Mouse (Mus musculus) fat pad, adult 2 months (tissue): Measurements from ENCODE around the gene Bglap.
"Not testable (repeated sequence)": the region's sequence is repeated elsewhere in the genome, so short reads cannot be mapped to it uniquely, and the experiment has no call there.

Experiments used
- DNase-seq: peaks from one replicate; pipeline ENCODE4 v3.0.0-alpha.2; 2011; ENCODE audit warnings: low read depth, low spot score; ENCODE audit errors: extremely low read depth

The Bglap gene

DNA sequence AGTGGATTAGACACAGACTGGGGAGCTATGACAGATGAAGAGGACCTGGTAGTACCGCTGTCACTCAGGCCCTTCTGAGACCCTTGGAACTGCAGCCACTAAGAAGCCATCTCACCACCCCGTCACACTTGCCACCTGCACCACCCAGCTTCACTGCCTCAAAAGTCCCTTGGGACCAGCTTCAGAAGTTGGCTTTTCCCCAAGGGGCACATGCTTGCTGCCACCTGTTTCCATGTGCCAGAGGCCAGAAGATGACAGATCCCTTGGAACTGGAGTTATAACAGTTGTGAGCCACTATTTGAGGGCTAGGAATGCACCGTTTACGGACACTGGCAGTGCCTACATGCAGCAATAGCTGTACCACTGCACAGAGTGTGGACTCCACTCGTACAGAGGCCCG is 11.0 kb upstream of the Bglap start:
- no peak for DNase-seq

DNA sequence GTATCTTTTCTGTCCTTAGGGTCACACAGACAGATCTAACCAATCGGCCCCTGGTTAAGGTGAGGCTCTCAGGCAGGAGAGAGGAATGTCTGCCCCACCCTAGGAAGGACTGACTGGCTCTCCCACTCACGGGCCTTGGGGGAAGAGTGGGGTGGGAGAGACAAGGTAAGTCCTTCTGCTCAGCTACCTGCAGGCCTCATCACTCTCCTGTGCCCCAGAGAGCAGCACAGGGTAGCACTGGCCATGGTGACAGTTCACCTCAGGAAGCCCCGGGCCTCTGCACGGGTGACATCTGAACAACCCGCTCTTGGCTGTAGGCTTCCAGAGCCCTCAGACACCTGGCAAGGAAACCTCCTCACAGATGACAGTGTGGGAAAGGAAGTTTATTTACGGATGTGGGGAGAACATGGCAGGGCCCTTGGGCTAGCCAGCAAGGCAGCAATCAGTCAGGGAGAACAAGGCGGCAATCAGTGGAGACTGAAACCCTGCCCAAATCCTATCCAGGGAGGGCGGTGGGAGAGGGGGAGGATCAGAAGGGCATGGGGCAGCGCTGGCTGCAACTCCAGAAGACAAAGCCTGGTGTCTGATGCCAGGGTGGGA is 9.6 kb upstream of the Bglap start:
- DNase-seq = no peak

DNA sequence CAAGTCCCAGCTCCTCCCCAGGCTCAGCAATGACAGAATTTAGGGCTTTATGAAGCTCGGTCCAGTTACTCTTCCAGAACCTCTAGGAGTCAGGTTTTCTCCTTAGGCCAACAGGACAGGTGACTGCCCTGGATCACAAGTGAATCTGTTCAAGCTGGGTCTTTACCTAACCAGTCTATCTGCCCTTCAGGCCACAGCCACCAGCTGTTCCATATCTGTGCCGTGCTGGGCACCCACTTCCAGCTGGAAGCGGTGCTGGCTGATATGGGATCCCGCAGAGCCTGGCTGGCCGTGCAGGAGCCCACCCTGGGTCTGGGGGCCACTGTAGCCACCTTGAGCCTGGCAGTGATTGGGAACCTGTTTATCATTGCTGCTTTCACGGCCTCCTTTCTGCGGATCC is 1.9 kb downstream of the Bglap start:
- DNase-seq = not testable (repeated sequence)

DNA sequence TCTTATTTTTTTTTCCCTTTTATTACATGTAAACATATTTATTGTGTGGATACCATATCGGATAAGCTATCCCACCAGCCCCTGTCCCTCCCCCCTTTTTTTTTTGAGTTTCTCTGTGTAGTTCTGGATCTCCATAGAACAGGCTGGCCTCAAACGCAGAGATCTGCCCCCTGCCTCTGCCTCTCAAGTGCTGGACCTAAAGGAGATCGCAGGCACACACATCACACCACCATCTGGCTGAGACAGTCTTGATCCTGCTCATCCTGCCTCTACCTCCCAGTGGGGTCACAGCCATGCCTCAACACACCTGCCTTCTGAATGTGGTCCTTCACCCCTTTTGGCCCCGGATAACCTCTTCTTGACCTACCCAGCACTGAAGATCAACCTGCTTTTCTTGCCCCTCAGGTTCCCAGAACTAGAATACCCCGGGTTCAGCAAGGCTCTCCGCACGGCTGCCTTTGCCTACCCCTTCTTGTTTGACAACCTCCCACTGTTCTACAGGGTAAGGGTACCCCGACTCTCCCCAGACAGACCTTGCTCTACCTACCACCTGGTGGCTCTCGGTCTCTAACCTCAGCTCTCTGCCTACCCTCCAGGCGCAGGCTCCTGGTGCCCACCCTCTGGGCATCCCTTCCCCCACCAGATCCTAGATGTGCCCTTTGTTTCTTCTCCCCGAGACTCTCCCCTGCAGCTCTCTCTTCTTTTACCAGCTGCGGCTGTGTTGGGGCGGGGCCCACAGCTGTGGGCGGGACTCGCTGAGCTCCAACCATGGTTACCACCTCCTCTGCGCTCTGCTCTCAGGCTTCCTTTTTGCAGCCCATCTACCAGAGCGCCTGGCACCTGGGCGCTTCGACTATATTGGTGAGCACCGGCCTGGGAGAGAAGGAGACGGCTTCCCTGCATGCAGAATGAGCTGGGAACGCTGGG is 2.6 kb downstream of the Bglap start:
- not testable (repeated sequence) for DNase-seq

DNA sequence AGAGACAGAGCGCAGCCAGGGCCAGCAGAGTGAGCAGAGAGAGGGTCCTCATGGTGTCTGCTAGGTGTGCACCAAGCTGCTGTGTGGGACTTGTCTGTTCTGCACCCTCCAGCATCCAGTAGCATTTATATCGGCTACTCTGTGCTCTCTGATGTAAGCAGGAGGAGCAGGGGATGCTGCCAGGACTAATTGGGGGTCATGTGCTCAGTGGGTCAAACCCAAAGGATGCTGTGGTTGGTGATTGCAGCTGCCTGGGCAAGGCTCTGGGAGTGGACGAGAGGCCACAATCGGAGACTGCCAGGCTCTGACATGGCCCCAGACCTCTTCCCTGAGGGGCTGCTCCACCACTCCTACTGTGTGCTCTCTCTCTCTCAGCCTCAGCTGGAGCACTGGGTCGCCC is 5.7 kb downstream of the Bglap start, which contains the start of gene Bglap2:
TSS of gene Bglap2 (minus strand) at position 101 of the 400 bp plus-strand sequence.
- DNase-seq = not testable (repeated sequence)

DNA sequence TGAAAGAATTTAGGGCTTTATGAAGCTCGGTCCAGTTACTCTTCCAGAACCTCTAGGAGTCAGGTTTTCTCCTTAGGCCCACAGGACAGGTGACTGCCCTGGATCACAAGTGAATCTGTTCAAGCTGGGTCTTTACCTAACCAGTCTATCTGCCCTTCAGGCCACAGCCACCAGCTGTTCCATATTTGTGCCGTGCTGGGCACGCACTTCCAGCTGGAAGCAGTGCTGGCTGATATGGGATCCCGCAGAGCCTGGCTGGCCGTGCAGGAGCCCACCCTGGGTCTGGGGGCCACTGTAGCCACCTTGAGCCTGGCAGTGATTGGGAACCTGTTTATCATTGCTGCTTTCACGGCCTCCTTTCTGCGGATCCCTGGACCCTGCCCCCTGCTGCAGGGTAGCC is 7.6 kb downstream of the Bglap start:
- DNase-seq = not testable (repeated sequence)

DNA sequence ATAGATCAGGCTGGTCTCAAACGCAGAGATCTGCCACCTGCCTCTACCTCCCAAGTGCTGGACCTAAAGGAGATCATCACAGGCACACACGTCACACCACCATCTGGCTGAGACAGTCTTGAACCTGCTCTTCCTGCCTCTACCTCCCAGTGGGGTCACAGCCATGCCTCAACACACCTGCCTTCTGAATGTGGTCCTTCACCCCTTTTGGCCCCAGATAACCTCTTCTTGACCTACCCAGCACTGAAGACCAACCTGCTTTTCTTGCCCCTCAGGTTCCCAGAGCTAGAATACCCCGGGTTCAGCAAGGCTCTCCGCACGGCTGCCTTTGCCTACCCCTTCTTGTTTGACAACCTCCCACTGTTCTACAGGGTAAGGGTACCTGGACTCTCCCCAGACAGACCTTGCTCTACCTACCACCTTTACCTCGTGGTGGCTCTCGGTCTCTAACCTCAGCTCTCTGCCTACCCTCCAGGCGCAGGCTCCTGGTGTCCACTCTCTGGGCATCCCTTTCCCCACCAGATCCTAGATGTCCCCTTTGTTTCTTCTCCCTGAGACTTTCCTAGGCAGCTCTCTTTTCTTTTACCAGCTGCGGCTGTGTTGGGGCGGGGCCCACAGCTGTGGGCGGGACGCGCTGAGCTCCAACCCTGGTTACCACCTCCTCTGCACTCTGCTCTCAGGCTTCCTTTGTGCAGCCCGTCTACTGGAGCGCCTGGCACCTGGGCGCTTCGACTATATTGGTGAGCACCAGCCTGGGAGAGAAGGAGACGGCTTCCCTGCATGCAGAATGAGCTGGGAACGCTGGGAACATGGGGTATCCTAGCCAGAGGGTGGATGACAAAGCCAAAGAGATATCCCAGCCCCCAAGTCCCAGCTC is 8.3 kb downstream of the Bglap start:
- not testable (repeated sequence) for DNase-seq

DNA sequence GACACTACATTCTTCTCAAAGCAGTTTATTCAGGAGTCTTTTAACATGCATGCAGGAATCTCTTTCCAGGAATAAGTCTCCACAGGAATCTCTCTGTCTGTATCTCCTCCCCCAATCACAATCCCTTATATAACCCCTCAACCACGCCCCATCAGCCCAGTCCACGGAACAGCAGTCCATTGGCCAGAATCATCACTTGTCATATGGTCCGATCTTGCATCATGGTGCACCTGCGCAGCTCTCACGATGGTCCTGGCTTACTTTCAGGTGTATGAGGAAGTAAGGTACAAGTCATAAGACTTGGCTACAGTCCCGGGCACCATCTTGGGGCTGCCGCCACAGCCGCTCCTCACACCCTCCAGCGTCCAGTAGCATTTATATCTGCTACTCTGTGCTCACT is 11.6 kb downstream of the Bglap start, which contains the start of gene Bglap3:
TSS of gene Bglap3 (minus strand) at position 101 of the 400 bp plus-strand sequence.
- not testable (repeated sequence) for DNase-seq

DNA sequence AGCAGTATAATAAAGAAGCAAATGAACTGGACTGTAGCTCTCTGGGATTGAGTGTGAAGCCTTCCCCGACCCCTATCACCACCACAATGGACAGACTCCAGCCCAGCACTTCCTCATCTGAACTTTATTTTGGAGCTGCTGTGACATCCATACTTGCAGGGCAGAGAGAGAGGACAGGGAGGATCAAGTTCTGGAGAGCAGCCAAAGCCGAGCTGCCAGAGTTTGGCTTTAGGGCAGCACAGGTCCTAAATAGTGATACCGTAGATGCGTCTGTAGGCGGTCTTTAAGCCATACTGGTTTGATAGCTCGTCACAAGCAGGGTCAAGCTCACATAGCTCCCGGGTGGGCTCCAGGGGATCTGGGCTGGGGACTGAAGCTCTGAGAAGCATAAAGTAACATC is 15.8 kb downstream of the Bglap start:
- DNase-seq = not testable (repeated sequence)

DNA sequence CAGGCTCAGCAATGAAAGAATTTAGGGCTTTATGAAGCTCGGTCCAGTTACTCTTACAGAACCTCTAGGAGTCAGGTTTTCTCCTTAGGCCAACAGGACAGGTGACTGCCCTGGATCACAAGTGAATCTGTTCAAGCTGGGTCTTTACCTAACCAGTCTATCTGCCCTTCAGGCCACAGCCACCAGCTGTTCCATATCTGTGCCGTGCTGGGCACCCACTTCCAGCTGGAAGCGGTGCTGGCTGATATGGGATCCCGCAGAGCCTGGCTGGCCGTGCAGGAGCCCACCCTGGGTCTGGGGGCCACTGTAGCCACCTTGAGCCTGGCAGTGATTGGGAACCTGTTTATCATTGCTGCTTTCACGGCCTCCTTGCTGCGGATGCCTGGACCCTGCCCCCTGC is 16.7 kb downstream of the Bglap start:
- DNase-seq = not testable (repeated sequence)

DNA sequence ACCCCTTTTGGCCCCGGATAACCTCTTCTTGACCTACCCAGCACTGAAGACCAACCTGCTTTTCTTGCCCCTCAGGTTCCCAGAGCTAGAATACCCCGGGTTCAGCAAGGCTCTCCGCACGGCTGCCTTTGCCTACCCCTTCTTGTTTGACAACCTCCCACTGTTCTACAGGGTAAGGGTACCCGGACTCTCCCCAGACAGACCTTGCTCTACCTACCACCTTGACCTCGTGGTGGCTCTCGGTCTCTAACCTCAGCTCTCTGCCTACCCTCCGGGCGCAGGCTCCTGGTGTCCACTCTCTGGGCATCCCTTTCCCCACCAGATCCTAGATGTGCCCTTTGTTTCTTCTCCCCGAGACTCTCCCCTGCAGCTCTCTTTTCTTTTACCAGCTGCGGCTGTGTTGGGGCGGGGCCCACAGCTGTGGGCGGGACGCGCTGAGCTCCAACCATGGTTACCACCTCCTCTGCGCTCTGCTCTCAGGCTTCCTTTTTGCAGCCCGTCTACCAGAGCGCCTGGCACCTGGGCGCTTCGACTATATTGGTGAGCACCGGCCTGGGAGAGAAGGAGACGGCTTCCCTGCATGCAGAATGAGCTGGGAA is 17.3 kb downstream of the Bglap start:
- not testable (repeated sequence) for DNase-seq

DNA sequence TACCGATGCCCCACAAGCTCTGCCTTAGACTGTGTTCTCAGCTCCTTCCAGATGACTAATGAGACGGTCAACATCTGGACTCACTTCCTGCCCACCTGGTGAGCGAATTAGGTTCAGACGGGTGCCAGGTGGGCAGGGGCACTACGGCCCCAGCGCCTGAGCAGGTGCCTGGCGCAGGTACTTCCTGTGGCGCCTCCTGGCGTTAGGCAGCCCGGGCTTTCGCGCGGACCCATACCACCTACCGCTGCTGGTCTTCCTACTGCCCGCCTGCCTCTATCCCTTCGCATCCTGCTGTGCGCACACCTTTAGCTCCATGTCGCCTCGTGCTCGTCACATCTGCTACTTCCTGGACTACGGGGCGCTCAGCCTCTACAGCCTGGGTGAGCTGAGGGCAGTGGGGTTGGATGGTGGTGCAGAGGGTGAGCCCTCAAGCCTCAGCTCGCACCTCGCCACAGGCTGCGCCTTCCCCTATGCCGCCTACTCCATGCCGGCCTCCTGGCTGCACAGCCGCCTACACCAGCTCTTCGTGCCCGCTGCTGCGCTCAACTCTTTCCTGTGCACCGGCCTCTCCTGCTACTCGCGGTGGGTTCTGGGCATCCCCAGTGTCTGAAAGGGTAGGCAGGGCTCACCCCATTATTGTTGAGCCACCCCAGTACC is 18.4 kb downstream of the Bglap start:
- DNase-seq = no peak

DNA sequence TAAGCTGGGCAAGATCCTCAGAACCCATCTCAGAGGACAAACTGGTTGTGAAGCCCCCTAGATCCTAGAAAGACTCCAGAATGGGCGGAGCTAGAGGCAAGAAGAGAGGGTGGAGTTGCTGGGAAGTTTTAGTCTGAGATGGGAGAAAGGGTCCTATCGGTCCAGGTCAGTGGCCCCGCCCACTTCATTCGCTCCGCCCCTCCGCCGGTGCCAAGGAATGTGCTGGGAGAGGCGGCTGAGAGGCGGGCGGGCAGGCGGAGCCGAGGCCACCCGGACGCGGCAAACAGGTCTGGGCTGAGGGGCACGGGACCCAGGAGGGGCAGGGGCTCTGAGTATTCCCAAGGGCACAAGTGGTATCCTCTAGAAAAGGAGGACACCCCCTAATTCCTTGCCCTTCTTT is 19.9 kb downstream of the Bglap start, which contains the start of gene Paqr6:
TSS of gene Paqr6 (plus strand) at position 248 of the 400 bp plus-strand sequence.
- DNase-seq = no peak

DNA sequence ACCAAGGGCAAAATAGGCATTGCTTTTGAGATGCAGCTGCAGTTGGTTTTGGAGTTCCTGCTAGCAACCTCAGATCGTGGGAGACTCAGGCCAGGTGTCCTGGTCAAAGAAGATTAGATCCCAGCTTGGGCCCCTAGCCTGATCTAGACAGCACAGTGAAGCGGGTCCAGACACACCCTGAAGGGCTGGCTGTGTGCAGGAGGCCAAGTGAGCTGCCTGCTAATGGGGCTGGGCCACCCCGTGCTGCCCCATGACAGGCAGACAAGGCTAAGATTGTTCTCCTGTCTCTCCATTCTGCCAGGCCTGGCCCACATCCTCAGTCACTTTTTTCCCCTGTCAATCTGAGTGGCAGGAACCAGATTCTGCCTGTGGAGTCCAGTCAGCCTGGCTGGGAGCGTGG is 20.6 kb downstream of the Bglap start:
- no peak for DNase-seq

DNA sequence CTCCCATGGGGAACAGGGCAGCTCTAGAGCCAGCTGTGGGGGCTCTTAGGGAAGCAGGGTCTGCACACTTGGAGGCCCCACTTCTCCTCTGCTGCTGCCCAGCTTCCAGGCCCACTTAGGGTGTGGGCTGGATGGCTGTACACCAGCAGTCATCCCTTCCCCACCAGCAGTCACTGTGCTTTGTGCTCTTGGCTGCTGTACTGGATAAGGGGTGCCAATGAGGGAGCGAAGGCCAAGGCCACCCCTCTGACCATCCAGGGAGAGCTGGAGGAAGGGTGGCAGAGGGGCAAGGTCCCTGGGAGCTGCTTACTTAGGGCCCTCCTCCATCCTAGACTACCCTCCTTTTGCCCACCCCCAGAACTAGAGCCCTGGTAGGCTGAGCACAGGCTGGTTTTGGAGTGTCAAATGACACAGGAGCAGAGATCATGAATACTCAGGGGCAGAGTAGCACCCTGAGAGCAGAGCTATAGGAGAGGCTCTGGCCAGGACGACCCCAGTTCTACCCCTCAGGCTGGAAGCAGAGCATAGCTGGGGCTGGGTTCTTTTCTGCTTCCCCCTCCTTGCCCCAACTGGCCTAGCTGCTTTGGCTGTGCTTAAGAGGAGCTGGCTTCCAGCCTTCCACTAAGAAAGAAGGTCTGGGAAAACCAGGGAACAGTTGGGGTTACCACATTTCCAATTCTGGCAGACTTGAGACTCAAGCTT is 22.5 kb downstream of the Bglap start:
- DNase-seq = no peak

DNA sequence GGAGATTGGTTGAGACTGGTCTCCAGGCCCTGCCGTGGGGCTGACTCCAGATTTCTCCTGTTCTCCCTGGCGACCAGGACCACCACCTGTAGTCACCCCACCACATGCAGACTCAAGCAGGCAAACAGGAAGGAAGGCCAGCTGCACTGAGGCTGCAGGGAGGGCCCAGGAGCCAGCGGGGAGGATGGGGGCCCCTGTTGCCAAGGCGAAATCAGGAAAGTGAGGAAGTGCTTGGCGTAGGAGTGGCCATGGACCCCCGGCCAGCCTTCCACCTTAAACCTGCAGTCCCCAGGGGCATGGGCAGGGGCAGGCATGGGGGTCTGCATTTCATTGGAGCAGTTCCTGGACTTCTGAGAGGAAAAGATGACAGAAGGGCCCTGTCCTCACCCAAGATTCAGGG is 23.2 kb downstream of the Bglap start:
- DNase-seq = no peak

DNA sequence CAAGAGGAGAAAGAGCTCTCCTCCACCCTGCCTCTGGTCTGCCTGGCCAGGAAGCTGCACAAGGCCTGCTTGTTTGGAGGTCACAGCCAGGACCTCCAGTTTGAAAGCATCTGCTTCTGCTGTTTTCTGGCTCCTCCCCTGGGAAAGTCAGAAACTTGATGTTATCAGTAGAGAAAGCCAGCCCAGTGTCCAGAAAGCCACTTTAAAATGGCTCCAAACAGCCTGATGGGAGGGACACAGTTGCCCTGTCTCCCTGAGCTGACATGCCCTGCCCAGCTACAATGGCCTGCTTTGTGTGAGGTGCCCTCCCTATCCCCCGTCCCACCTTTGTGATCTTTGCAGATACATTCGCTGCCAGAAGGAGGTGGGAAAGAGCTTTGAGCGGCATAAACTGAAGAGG is 24.3 kb downstream of the Bglap start:
- DNase-seq = no peak

DNA sequence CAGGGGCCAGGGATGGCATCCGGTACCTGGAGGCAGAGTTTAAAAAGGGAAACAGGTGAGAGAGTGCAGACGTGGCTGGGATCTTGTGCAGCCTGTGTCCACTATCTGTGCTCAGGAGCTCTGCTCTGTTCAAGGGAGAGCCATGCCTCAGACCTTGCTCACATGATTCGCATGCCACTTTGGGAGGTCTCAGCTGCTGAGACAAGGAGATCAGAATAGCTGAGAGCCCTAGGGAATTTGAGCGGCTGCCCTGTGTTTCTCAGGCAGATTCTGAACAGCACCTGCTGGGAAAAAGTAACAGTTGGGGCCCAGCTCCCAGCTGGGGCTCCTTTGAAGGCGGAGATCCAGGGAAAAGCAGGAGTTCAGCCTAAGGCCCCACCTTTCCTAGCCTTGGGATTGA is 24.7 kb downstream of the Bglap start:
- no peak for DNase-seq

DNA sequence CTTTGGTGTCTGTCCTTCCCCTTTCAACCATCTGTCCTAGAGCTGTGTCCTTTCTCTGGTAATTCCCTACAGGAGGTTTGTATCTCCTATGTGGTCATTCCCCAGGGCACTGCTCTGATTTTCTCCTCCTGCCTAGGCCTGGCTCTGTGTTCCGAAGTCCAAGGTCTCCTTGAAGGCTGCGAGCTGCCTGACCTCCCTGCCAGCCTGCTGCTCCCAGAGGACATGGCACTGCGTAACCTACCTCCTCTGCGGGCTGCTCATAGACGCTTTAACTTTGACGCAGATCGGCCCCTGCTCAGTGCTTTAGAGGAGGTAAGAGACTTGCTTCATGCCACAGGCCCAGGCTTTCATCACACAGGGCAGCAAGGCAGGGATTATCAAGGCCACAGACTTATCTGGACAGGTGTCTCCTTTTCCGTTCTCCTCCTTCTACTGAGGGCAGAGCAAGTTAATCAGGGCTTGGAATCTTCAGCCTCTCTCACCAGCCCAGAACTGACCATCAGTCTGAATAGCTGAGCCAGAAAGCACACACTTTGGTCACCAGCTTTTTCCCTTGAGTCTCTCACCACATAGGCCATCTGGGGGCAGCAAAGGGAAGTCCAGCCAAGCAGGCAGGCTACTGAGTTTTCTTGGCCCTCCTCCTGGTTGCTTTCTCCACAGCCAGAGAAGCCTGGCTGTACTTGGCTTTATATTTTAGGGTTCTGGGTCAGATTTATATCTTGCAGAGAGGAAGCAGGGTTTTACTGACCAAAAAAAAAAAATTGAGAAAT is 29.7 kb downstream of the Bglap start:
- DNase-seq = no peak
